Mouse (Mus musculus) CH12.LX (cell line): ENCODE measurements around the gene Nsl1. TPM values are rescaled to one million over a fixed set of nuclear protein-coding genes. Genes with fewer than 3 reads are reported as not detected.

Experiments
- DNase-seq: peaks from one replicate; pipeline ENCODE4 v3.0.0-alpha.2; 2013; ENCODE audit errors: extremely low read depth
- H3K27ac ChIP-seq: 2 replicates; pipeline ENCODE4 v1.5.1; 2012; ENCODE audit warnings: low read depth, mild to moderate bottlenecking, control low read depth, moderate library complexity; ENCODE audit not compliant: insufficient read depth
- H3K27me3 ChIP-seq: replicated peaks from 2 replicates; pipeline ENCODE3; 2012; ENCODE audit warnings: inconsistent platforms
- H3K36me3 ChIP-seq, 2 experiments: replicated peaks in 1 of 2; 2 replicates each; pipeline versions ENCODE3 to v1.6.1; 2012; ENCODE audit warnings: inconsistent platforms in 1 of 2, low read length in 1 of 2, mild to moderate bottlenecking in 1 of 2, mixed read lengths in 1 of 2, moderate library complexity in 1 of 2; ENCODE audit not compliant: control insufficient read depth in 1 of 2, insufficient read depth in 1 of 2
- H3K4me1 ChIP-seq, 2 experiments: 2 replicates each; pipeline ENCODE4 v1.6.1; 2012; ENCODE audit warnings: inconsistent platforms in 1 of 2, moderate library complexity in 1 of 2; ENCODE audit not compliant: insufficient read depth in 2 of 2, control insufficient read depth in 1 of 2
- H3K4me2 ChIP-seq: 2 replicates; pipeline ENCODE4 v1.6.1; 2012; ENCODE audit warnings: low read depth, mild to moderate bottlenecking, control low read depth; ENCODE audit not compliant: poor library complexity, insufficient read depth, severe bottlenecking
- H3K4me3 ChIP-seq, 3 experiments: fragments of 150-350 bp in 1 of 3; sonication (generic) in 1 of 3; replicated peaks in 1 of 3; 2 replicates each; pipeline versions ENCODE3 to v1.5.1; 2011 to 2012; ENCODE audit warnings: low read depth in 2 of 3, low read length in 2 of 3, mild to moderate bottlenecking in 2 of 3, moderate library complexity in 2 of 3, control low read depth in 1 of 3, improper control_type of control experiment in 1 of 3, inconsistent platforms in 1 of 3, mixed read lengths in 1 of 3; ENCODE audit not compliant: poor library complexity in 1 of 3
- H3K79me2 ChIP-seq: replicated peaks from 2 replicates; pipeline ENCODE4 v1.6.1; 2012; ENCODE audit warnings: mild to moderate bottlenecking, moderate library complexity; ENCODE audit not compliant: control insufficient read depth, poor library complexity, insufficient read depth, severe bottlenecking; ENCODE audit errors: extremely low read depth
- H3K9ac ChIP-seq: 2 replicates; pipeline ENCODE4 v1.6.1; 2012; ENCODE audit warnings: low read depth, mild to moderate bottlenecking, control low read depth, moderate library complexity; ENCODE audit not compliant: insufficient read depth
- H3K9me3 ChIP-seq: replicated peaks from 2 replicates; pipeline ENCODE3; 2012; ENCODE audit warnings: low read length, inconsistent platforms, mixed read lengths
- E2F4 ChIP-seq: IDR thresholded peaks from 2 replicates; pipeline ENCODE4 v1.6.1; 2011; ENCODE audit warnings: low read depth, low read length, improper control_type of control experiment; ENCODE audit not compliant: insufficient replicate concordance
- ELF1 ChIP-seq: IDR thresholded peaks from 2 replicates; pipeline ENCODE4 v1.6.1; 2014; ENCODE audit warnings: low read depth, mild to moderate bottlenecking, inconsistent platforms, low read length, improper control_type of control experiment
- EP300 ChIP-seq: IDR thresholded peaks from 2 replicates; pipeline ENCODE4 v1.6.1; 2011; ENCODE audit warnings: low read length, improper control_type of control experiment
- ETS1 ChIP-seq: conservative IDR thresholded peaks from 2 replicates; pipeline ENCODE4 v1.6.1; 2012; ENCODE audit warnings: low read depth, mild to moderate bottlenecking, inconsistent platforms, low read length, improper control_type of control experiment, moderate library complexity
- HCFC1 ChIP-seq: IDR thresholded peaks from 2 replicates; pipeline ENCODE4 v1.6.1; 2012; ENCODE audit warnings: low read depth, mild to moderate bottlenecking, inconsistent platforms, low read length, improper control_type of control experiment
- KAT2A ChIP-seq: IDR thresholded peaks from 2 replicates; pipeline ENCODE4 v1.6.1; 2012; ENCODE audit warnings: low read length, improper control_type of control experiment, inconsistent platforms; ENCODE audit not compliant: insufficient replicate concordance
- MAX ChIP-seq: IDR thresholded peaks from 2 replicates; pipeline ENCODE4 v1.6.1; 2011; ENCODE audit warnings: low read length, improper control_type of control experiment
- MAZ ChIP-seq: IDR thresholded peaks from 2 replicates; pipeline ENCODE4 v1.6.1; 2012; ENCODE audit warnings: low read depth, mild to moderate bottlenecking, inconsistent platforms, low read length, improper control_type of control experiment, moderate library complexity
- MYC ChIP-seq: IDR thresholded peaks from 2 replicates; pipeline ENCODE4 v1.6.1; 2011; ENCODE audit warnings: low read depth, mild to moderate bottlenecking, improper control_type of control experiment, low read length
- POLR2A ChIP-seq: IDR thresholded peaks from 2 replicates; pipeline ENCODE4 v1.6.1; 2011; ENCODE audit warnings: low read depth, mild to moderate bottlenecking, improper control_type of control experiment, low read length
- POLR2AphosphoS2 ChIP-seq: IDR thresholded peaks from 2 replicates; pipeline ENCODE4 v1.6.1; 2011; ENCODE audit warnings: low read depth, low read length, improper control_type of control experiment
- RCOR1 ChIP-seq: conservative IDR thresholded peaks from 2 replicates; pipeline ENCODE4 v1.6.1; 2012; ENCODE audit warnings: low read depth, mild to moderate bottlenecking, inconsistent platforms, low read length, improper control_type of control experiment
- SIN3A ChIP-seq: IDR thresholded peaks from 2 replicates; pipeline ENCODE4 v1.6.1; 2012; ENCODE audit warnings: low read length, improper control_type of control experiment, inconsistent platforms
- TBP ChIP-seq: conservative IDR thresholded peaks from 2 replicates; pipeline ENCODE4 v1.6.1; 2011; ENCODE audit warnings: low read depth, low read length, improper control_type of control experiment
- UBTF ChIP-seq: IDR thresholded peaks from 2 replicates; pipeline ENCODE4 v1.6.1; 2012; ENCODE audit warnings: low read depth, mild to moderate bottlenecking, inconsistent platforms, low read length, improper control_type of control experiment, moderate library complexity
- USF1 ChIP-seq: IDR thresholded peaks from 2 replicates; pipeline ENCODE4 v1.6.1; 2014; ENCODE audit warnings: low read depth, mild to moderate bottlenecking, inconsistent platforms, low read length, improper control_type of control experiment
- USF2 ChIP-seq: conservative IDR thresholded peaks from 2 replicates; pipeline ENCODE4 v1.6.1; 2011; ENCODE audit warnings: low read depth, low read length, improper control_type of control experiment
- ZC3H11A ChIP-seq: IDR thresholded peaks from 2 replicates; pipeline ENCODE4 v1.6.1; 2012; ENCODE audit warnings: low read depth, mild to moderate bottlenecking, inconsistent platforms, low read length, improper control_type of control experiment
- ZKSCAN1 ChIP-seq: IDR thresholded peaks from 2 replicates; pipeline ENCODE4 v1.6.1; 2012; ENCODE audit warnings: low read depth, inconsistent platforms, low read length, improper control_type of control experiment, borderline replicate concordance
- dilution Hi-C: fragments of 300-500 bp; cut with MboI; formaldehyde crosslinking; loops from 2 replicates; pipeline ENCODE4 v1.14.3; 2020; ENCODE audit warnings: low sequenced_read_pairs; ENCODE audit not compliant: extremely low pct_unique_long_range_greater_than_20kb, extremely low pct_ligation_motif_present
- in situ Hi-C: fragments of 300-500 bp; cut with MboI; formaldehyde crosslinking; loops from 3 replicates; pipeline ENCODE4 v1.14.3; 2019; ENCODE audit warnings: low sequenced_read_pairs, low pct_ligation_motif_present, low pct_unique_long_range_greater_than_20kb, mixed read lengths
- polyA plus RNA-seq: library from polyadenylated mRNA; unstranded; fragments of >175 nt; gene quantifications from 2 replicates; pipeline ENCODE4 v1.2.1, GENCODE M21; 2012; ENCODE audit warnings: low read depth; ENCODE audit not compliant: insufficient read length
- total RNA-seq, 2 experiments: library from RNA; depleted of rRNA; stranded (reverse); fragments of 300-350 nt in 1 of 2; fragments of >200 nt in 1 of 2; gene quantifications; 2 replicates each; pipeline ENCODE4 v1.2.3; 2012 to 2014

The Nsl1 gene
- total and polyA plus RNA-seq, 3 experiments, result 16.0 to 27.1 (median 17.4) TPM

- no peak for DNase-seq
- no peak within 1 kb of the TSS for H3K4me3 ChIP-seq
- no peaks in the 10 kb centered on the region; a peak in 1 of 4 replicates for H3K4me1 ChIP-seq
- H3K4me2 ChIP-seq, result no peak within 1 kb of the TSS
- in situ Hi-C loops (no loop called here), dilution Hi-C loops (no loop called here)
- H3K27ac ChIP-seq, result no peak within 1 kb of the TSS
- no peaks in the 10 kb centered on the region for H3K79me2 ChIP-seq
- H3K27me3 ChIP-seq, result no peaks in the 10 kb centered on the region
- TF ChIP-seq RCOR1, result no peak
- no peak for TF ChIP-seq ETS1
- TF ChIP-seq USF1, result no peak
- no peak for TF ChIP-seq MAZ
- TF ChIP-seq POLR2A, result no peak
- no peak for TF ChIP-seq TBP
- TF ChIP-seq E2F4, result no peak
- TF ChIP-seq KAT2A, result no peak
- no peak for TF ChIP-seq UBTF
- TF ChIP-seq MYC, result no peak
- no peak for TF ChIP-seq MAX
- TF ChIP-seq ZC3H11A, result no peak
- no peak for TF ChIP-seq POLR2AphosphoS2
- TF ChIP-seq HCFC1, result no peak
- no peak for TF ChIP-seq SIN3A
- TF ChIP-seq EP300, result no peak
- no peak for TF ChIP-seq ELF1
- peaks cover 0 to 4% of the 10 kb centered on the region in 2 experiments for H3K36me3 ChIP-seq
- no peaks in the 10 kb centered on the region for H3K9me3 ChIP-seq
- no peak within 1 kb of the TSS for H3K9ac ChIP-seq
Observed at GRCm38 (mm10) chr1:191036554-191037334, 26.1 kb upstream of the Nsl1 start, which contains the start of gene Spata45. Gene Spata45 (plus strand): TSS chr1:191036639.

GRCm38 (mm10) chr1:191037999-191038398 is 24.8 kb upstream of the Nsl1 start:
- H3K9me3 ChIP-seq, result no peaks in the 10 kb centered on the region
- dilution Hi-C loops, result no loop called here
- no peak overlapping the region for H3K9ac ChIP-seq
- H3K27ac ChIP-seq, result no peak overlapping the region
- in situ Hi-C loops, result no loop called here
- TF ChIP-seq USF2 (no peak), ZKSCAN1 (peak; percentile 82)
- TF ChIP-seq, all 38 proteins: peak for 1
- H3K4me2 ChIP-seq, result no peak overlapping the region
- no peak for DNase-seq
- H3K79me2 ChIP-seq, result no peaks in the 10 kb centered on the region
- H3K36me3 ChIP-seq, result peaks cover 0 to 4% of the 10 kb centered on the region in 2 experiments
- H3K4me1 ChIP-seq, result no peaks in the 10 kb centered on the region; a peak in 1 of 4 replicates
- H3K4me3 ChIP-seq, result no peak overlapping the region
- no peaks in the 10 kb centered on the region for H3K27me3 ChIP-seq
